Mouse (Mus musculus): ENCODE measurements around the gene Doc2b. TPM values are rescaled to one million over a fixed set of nuclear protein-coding genes. Genes with fewer than 3 reads are reported as not detected.

Gene Doc2b
- polyA plus RNA-seq, 1 experiment from 2014 or later, result 2.9 TPM

GRCm38 (mm10) chr11:75795321-75795636 lies 570 bp downstream of the Doc2b start:
- Histone ChIP-seq H3K4me3 (replicated peaks; ENCODE audit: low read length) (peak overlapping the region; percentile 50), H3K9ac (peak overlapping the region; percentile 58), H3K36me3 (replicated peaks; ENCODE audit: control insufficient read depth, insufficient read depth) (no peaks in the 10 kb centered on the region), H3K27me3 (ENCODE audit: control insufficient read depth, insufficient read depth, low read length) (peaks cover 43% of the 10 kb centered on the region), H3K9me3 (ENCODE audit: control insufficient read depth, low read length) (no peaks in the 10 kb centered on the region), H3K27ac (no peak overlapping the region), H3K4me1 (replicated peaks; ENCODE audit: control insufficient read depth, insufficient read depth, low read length) (peaks cover 7% of the 10 kb centered on the region; the same call in 1 of the 2 replicates), H3K4me2 (replicated peaks) (peak overlapping the region; percentile 64)
- ATAC-seq (ENCODE audit: low FRiP score) (no peak), DNase-seq (ENCODE audit: low spot score) (no peak)
- 2% methylated on average over 24 of the region's 42 CpGs for WGBS

- Histone ChIP-seq H3K4me3 (replicated peaks; ENCODE audit: low read length) (peak overlapping the region; percentile 50), H3K4me2 (replicated peaks) (peak overlapping the region; percentile 64), H3K27me3 (ENCODE audit: control insufficient read depth, insufficient read depth, low read length) (peaks cover 43% of the 10 kb centered on the region), H3K9ac (peak overlapping the region; percentile 58), H3K36me3 (replicated peaks; ENCODE audit: control insufficient read depth, insufficient read depth) (no peaks in the 10 kb centered on the region), H3K9me3 (ENCODE audit: control insufficient read depth, low read length) (no peaks in the 10 kb centered on the region), H3K4me1 (replicated peaks; ENCODE audit: control insufficient read depth, insufficient read depth, low read length) (peaks cover 7% of the 10 kb centered on the region; the same call in 1 of the 2 replicates), H3K27ac (no peak overlapping the region)
- 6% methylated on average over 44 of the region's 45 CpGs for WGBS
- ATAC-seq (ENCODE audit: low FRiP score), result no peak
- DNase-seq (ENCODE audit: low spot score), result no peak
Observed at GRCm38 (mm10) chr11:75794602-75795320, 1.1 kb downstream of the Doc2b start.

GRCm38 (mm10) chr11:75793351-75793750 lies 2.5 kb downstream of the Doc2b start:
- DNase-seq (ENCODE audit: low spot score) (no peak), ATAC-seq (ENCODE audit: low FRiP score) (no peak)
- no peaks in the 10 kb centered on the region for H3K36me3 ChIP-seq (replicated peaks; ENCODE audit: control insufficient read depth, insufficient read depth)
- peaks cover 7% of the 10 kb centered on the region; the same call in 1 of the 2 replicates for H3K4me1 ChIP-seq (replicated peaks; ENCODE audit: control insufficient read depth, insufficient read depth, low read length)
- no peak overlapping the region for H3K4me3 ChIP-seq (replicated peaks; ENCODE audit: low read length)
- H3K4me2 ChIP-seq (replicated peaks), result no peak overlapping the region
- no peak overlapping the region for H3K9ac ChIP-seq
- WGBS, result 66% methylated on average over 5 of the region's 5 CpGs
- H3K27ac ChIP-seq, result no peak overlapping the region
- peaks cover 43% of the 10 kb centered on the region for H3K27me3 ChIP-seq (ENCODE audit: control insufficient read depth, insufficient read depth, low read length)
- H3K9me3 ChIP-seq (ENCODE audit: control insufficient read depth, low read length), result no peaks in the 10 kb centered on the region

GRCm38 (mm10) chr11:75792535-75792934 lies 3.3 kb downstream of the Doc2b start:
- Histone ChIP-seq H3K9ac (no peak overlapping the region), H3K36me3 (replicated peaks; ENCODE audit: control insufficient read depth, insufficient read depth) (no peaks in the 10 kb centered on the region), H3K4me1 (replicated peaks; ENCODE audit: control insufficient read depth, insufficient read depth, low read length) (peaks cover 7% of the 10 kb centered on the region; the same call in 1 of the 2 replicates), H3K4me2 (replicated peaks) (no peak overlapping the region), H3K27ac (no peak overlapping the region), H3K27me3 (ENCODE audit: control insufficient read depth, insufficient read depth, low read length) (peaks cover 39% of the 10 kb centered on the region), H3K9me3 (ENCODE audit: control insufficient read depth, low read length) (no peaks in the 10 kb centered on the region), H3K4me3 (replicated peaks; ENCODE audit: low read length) (no peak overlapping the region)
- ATAC-seq (ENCODE audit: low FRiP score), result no peak
- no peak for DNase-seq (ENCODE audit: low spot score)
- WGBS, result 75% methylated on average over 5 of the region's 5 CpGs

GRCm38 (mm10) chr11:75785897-75786296 lies 10.0 kb downstream of the Doc2b start:
- no peak for DNase-seq (ENCODE audit: low spot score)
- Histone ChIP-seq H3K4me1 (replicated peaks; ENCODE audit: control insufficient read depth, insufficient read depth, low read length) (no peaks in the 10 kb centered on the region), H3K36me3 (replicated peaks; ENCODE audit: control insufficient read depth, insufficient read depth) (no peaks in the 10 kb centered on the region), H3K4me2 (replicated peaks) (no peak overlapping the region), H3K27me3 (ENCODE audit: control insufficient read depth, insufficient read depth, low read length) (no peaks in the 10 kb centered on the region), H3K9me3 (ENCODE audit: control insufficient read depth, low read length) (no peaks in the 10 kb centered on the region), H3K27ac (no peak overlapping the region), H3K4me3 (replicated peaks; ENCODE audit: low read length) (no peak overlapping the region), H3K9ac (no peak overlapping the region)
- WGBS, result 75% methylated on average over 8 of the region's 8 CpGs
- ATAC-seq (ENCODE audit: low FRiP score), result no peak

GRCm38 (mm10) chr11:75783799-75784198 lies 12.1 kb downstream of the Doc2b start:
- Histone ChIP-seq H3K9me3 (ENCODE audit: control insufficient read depth, low read length) (no peaks in the 10 kb centered on the region), H3K36me3 (replicated peaks; ENCODE audit: control insufficient read depth, insufficient read depth) (no peaks in the 10 kb centered on the region; the same call in 1 of the 2 replicates), H3K4me2 (replicated peaks) (no peak overlapping the region), H3K4me3 (replicated peaks; ENCODE audit: low read length) (no peak overlapping the region), H3K9ac (no peak overlapping the region), H3K27ac (no peak overlapping the region), H3K4me1 (replicated peaks; ENCODE audit: control insufficient read depth, insufficient read depth, low read length) (no peaks in the 10 kb centered on the region), H3K27me3 (ENCODE audit: control insufficient read depth, insufficient read depth, low read length) (no peaks in the 10 kb centered on the region)
- 80% methylated on average over 5 of the region's 5 CpGs for WGBS
- ATAC-seq (ENCODE audit: low FRiP score) (no peak), DNase-seq (ENCODE audit: low spot score) (no peak)

- DNase-seq (ENCODE audit: low spot score), result peak; percentile 84
- Histone ChIP-seq H3K4me3 (replicated peaks; ENCODE audit: low read length) (no peak overlapping the region), H3K4me2 (replicated peaks) (no peak overlapping the region), H3K4me1 (replicated peaks; ENCODE audit: control insufficient read depth, insufficient read depth, low read length) (no peaks in the 10 kb centered on the region), H3K27me3 (ENCODE audit: control insufficient read depth, insufficient read depth, low read length) (no peaks in the 10 kb centered on the region), H3K9me3 (ENCODE audit: control insufficient read depth, low read length) (no peaks in the 10 kb centered on the region), H3K36me3 (replicated peaks; ENCODE audit: control insufficient read depth, insufficient read depth) (no peaks in the 10 kb centered on the region; the same call in 1 of the 2 replicates), H3K27ac (no peak overlapping the region), H3K9ac (no peak overlapping the region)
- peak; percentile 53; the same call in 1 of the 2 replicates for ATAC-seq (ENCODE audit: low FRiP score)
- 24% methylated on average over 6 of the region's 6 CpGs for WGBS
Observed at GRCm38 (mm10) chr11:75781919-75782318, 13.9 kb downstream of the Doc2b start.

- H3K27ac ChIP-seq, result no peak overlapping the region
- no peaks in the 10 kb centered on the region for H3K27me3 ChIP-seq (ENCODE audit: control insufficient read depth, insufficient read depth, low read length)
- no peaks in the 10 kb centered on the region for H3K9me3 ChIP-seq (ENCODE audit: control insufficient read depth, low read length)
- H3K4me1 ChIP-seq (replicated peaks; ENCODE audit: control insufficient read depth, insufficient read depth, low read length), result no peaks in the 10 kb centered on the region
- no peak overlapping the region for H3K4me3 ChIP-seq (replicated peaks; ENCODE audit: low read length)
- DNase-seq (ENCODE audit: low spot score) (no peak), ATAC-seq (ENCODE audit: low FRiP score) (no peak)
- 97% methylated on average over 1 of the region's 1 CpGs for WGBS
- no peaks in the 10 kb centered on the region; the same call in 1 of the 2 replicates for H3K36me3 ChIP-seq (replicated peaks; ENCODE audit: control insufficient read depth, insufficient read depth)
- H3K4me2 ChIP-seq (replicated peaks), result no peak overlapping the region
- no peak overlapping the region for H3K9ac ChIP-seq
Observed at GRCm38 (mm10) chr11:75775919-75776318, 19.9 kb downstream of the Doc2b start.

- ATAC-seq (ENCODE audit: low FRiP score) (no peak), DNase-seq (ENCODE audit: low spot score) (no peak)
- no peak overlapping the region for H3K9ac ChIP-seq
- WGBS, result 80% methylated on average over 5 of the region's 5 CpGs
- H3K4me1 ChIP-seq (replicated peaks; ENCODE audit: control insufficient read depth, insufficient read depth, low read length), result peaks cover 5% of the 10 kb centered on the region; the same call in 1 of the 2 replicates
- no peak overlapping the region for H3K4me3 ChIP-seq (replicated peaks; ENCODE audit: low read length)
- no peaks in the 10 kb centered on the region for H3K27me3 ChIP-seq (ENCODE audit: control insufficient read depth, insufficient read depth, low read length)
- H3K27ac ChIP-seq, result no peak overlapping the region
- H3K36me3 ChIP-seq (replicated peaks; ENCODE audit: control insufficient read depth, insufficient read depth), result peaks cover 6% of the 10 kb centered on the region
- no peaks in the 10 kb centered on the region for H3K9me3 ChIP-seq (ENCODE audit: control insufficient read depth, low read length)
- no peak overlapping the region for H3K4me2 ChIP-seq (replicated peaks)
Observed at GRCm38 (mm10) chr11:75772562-75772961, 23.3 kb downstream of the Doc2b start.

All from hindbrain, embryonic 14.5 days (tissue).